Mouse (Mus musculus): ENCODE results near the gene Katnal1. TPM values are rescaled to one million over a fixed set of nuclear protein-coding genes. Genes with fewer than 3 reads are reported as not detected.

Gene Katnal1
- polyA plus RNA-seq, 1 experiment from 2014 or later, result 39.5 TPM

DNA sequence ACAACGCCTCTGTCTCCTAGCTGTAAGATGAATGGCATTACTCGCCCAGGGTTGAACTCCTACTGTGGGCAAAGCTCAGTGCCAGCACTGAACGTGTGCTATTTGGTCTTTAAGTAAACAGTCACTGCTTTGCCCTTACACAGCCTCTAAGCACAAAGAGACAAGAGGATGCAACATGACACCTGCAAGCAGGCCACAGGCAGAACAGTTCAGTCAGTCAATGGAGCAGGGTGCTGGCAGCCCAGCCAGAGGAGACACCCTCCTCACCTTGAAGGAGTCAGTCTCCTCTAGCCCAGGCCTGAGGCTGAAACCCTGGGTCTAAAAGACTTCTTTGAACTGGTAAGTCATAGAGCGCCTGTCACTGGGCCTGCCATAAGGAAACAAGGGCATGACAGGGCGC lies 11.1 kb downstream of the Katnal1 start:
- no peak overlapping the region for H3K4me3 ChIP-seq (replicated peaks)
- H3K36me3 ChIP-seq, result peaks cover 56% of the 10 kb centered on the region
- no peaks in the 10 kb centered on the region for H3K9me3 ChIP-seq
- H3K4me2 ChIP-seq (replicated peaks), result no peak overlapping the region
- no peak overlapping the region for H3K27ac ChIP-seq
- 80% methylated on average over 5 of the region's 5 CpGs for WGBS
- H3K4me1 ChIP-seq (replicated peaks), result 0 out of 2 replicates have a peak, but pooled peaks cover 3% of the 10 kb centered on the region
- no peak overlapping the region for H3K9ac ChIP-seq (replicated peaks)
- no peaks in the 10 kb centered on the region for H3K27me3 ChIP-seq
- ATAC-seq, result no peak

DNA sequence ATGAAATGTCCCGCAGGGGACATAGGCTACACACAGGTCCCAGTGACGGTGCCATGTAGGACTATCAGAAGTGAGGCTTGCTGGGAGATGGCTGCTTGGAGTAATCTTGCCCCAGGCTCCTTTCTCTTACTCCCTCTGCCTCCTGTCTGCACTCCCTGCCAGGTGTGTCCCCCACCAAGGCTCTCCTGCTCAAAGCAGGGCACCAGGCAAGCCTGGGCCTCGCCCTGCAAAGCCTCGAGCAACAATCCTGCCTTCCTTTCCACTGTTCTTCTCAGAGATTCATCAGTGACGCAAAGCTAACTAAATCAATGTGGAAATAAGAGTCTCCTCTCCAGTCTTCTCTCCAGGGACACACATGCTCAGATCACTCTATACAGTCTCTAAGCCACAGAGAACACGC lies 12.3 kb downstream of the Katnal1 start:
- ATAC-seq, result no peak
- peaks cover 63% of the 10 kb centered on the region for H3K36me3 ChIP-seq

DNA sequence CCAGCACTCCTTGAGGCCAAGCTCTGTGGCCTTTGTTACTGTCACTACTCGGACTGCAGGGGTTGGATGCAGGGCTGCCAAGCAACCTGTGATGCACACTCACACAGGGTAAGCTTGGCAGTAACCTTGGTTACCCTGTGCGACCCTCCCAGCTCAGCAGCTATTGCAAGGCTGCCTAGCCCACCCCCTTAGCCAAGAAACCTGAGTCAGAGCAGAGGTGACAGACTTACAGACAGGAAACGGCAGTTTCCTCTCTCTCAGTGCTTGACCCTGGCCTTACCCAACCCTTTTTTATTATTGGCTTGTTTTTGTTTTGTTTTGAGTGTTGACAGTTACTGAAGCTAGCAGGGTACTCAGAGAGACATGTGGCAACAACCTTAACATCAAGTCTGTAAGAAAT lies 16.9 kb downstream of the Katnal1 start:
- Histone ChIP-seq H3K27me3 (no peaks in the 10 kb centered on the region), H3K9ac (replicated peaks) (no peak overlapping the region), H3K4me1 (replicated peaks) (peaks cover 21% of the 10 kb centered on the region), H3K9me3 (no peaks in the 10 kb centered on the region), H3K27ac (no peak overlapping the region), H3K4me3 (replicated peaks) (no peak overlapping the region), H3K4me2 (replicated peaks) (no peak overlapping the region), H3K36me3 (peaks cover 51% of the 10 kb centered on the region)
- ATAC-seq, result no peak
- WGBS, result 63% methylated on average over 3 of the region's 3 CpGs

More for the DNA sequence above, 12.3 kb downstream of the Katnal1 start:
- Histone ChIP-seq H3K27ac (no peak overlapping the region), H3K4me2 (replicated peaks) (no peak overlapping the region), H3K4me3 (replicated peaks) (no peak overlapping the region), H3K4me1 (replicated peaks) (0 out of 2 replicates have a peak, but pooled peaks cover 3% of the 10 kb centered on the region), H3K9me3 (no peaks in the 10 kb centered on the region), H3K9ac (replicated peaks) (no peak overlapping the region), H3K27me3 (no peaks in the 10 kb centered on the region)
- 85% methylated on average over 6 of the region's 6 CpGs for WGBS

DNA sequence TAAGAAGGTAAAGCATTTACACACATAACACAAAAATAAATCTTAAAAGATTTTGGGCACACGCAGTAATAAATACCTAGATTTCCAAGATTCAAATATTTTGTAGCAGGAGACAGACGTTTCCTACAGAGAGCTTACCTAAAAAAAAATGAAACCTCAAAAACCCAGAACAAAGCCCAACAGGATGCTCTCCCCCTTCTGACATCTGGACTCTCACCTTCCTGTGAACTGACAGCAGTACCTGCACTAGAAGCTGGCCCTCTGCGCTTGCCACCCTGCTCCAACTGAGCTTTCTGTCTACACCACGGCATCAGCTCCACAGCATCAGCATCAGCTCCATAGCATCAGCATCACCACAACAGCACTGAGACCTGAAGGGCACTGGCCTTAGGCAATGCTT lies 19.1 kb downstream of the Katnal1 start:
- H3K4me3 ChIP-seq (replicated peaks), result no peak overlapping the region
- peaks cover 43% of the 10 kb centered on the region for H3K36me3 ChIP-seq
- H3K9ac ChIP-seq (replicated peaks), result no peak overlapping the region
- no peak overlapping the region for H3K4me2 ChIP-seq (replicated peaks)
- H3K9me3 ChIP-seq, result no peaks in the 10 kb centered on the region
- H3K4me1 ChIP-seq (replicated peaks), result peaks cover 23% of the 10 kb centered on the region
- 96% methylated on average over 4 of the region's 4 CpGs for WGBS
- ATAC-seq, result no peak
- H3K27ac ChIP-seq, result no peak overlapping the region
- H3K27me3 ChIP-seq, result no peaks in the 10 kb centered on the region

DNA sequence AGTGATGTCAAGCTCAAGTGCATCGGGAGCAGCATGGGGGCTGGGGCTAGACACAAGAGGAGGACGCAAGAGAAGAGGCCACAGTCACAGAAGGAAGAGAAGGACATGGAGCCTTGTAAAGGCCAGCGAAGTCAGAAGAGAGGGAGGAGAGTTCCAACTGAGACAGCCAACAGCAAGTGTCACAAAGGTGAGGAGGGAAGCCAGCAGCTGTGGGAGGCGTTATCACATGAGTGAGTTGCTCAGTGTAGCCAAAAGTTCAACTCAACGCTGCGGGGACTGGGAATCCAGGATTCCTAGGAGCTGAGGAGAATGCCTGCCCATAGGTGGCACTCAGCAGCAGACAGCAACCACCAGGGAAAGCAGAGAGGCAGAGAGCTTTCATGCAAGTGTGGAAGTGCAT lies 19.7 kb downstream of the Katnal1 start:
- Histone ChIP-seq H3K27ac (peak overlapping the region; percentile 56; the same call in 1 of the 2 replicates), H3K36me3 (peaks cover 44% of the 10 kb centered on the region), H3K9ac (replicated peaks) (no peak overlapping the region; the same call in 1 of the 2 replicates), H3K4me2 (replicated peaks) (no peak overlapping the region), H3K9me3 (no peaks in the 10 kb centered on the region), H3K4me3 (replicated peaks) (no peak overlapping the region), H3K4me1 (replicated peaks) (peaks cover 24% of the 10 kb centered on the region), H3K27me3 (no peaks in the 10 kb centered on the region)
- peak; percentile 15; the same call in 1 of the 2 replicates for ATAC-seq
- WGBS, result 38% methylated on average over 6 of the region's 6 CpGs

DNA sequence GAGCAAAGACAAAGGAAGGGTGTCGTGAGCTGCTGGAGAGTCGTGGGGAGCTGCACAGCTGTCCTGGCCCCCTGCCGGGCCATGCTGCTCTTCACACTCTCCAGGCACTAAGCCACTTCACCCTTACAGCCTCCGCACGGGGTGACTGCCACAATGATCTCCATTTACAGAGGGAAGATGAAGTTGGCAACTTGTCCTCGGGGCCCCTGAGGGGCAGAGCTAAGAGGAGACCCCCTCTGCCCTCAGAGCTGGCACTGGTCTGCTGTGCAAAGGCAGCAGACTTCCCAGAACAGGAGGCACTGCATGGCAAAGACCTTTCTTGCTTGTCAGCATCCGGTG lies 20.1 kb downstream of the Katnal1 start:
- Histone ChIP-seq H3K36me3 (peaks cover 48% of the 10 kb centered on the region), H3K9ac (replicated peaks) (no peak overlapping the region; the same call in 1 of the 2 replicates), H3K27me3 (no peaks in the 10 kb centered on the region), H3K4me3 (replicated peaks) (no peak overlapping the region), H3K27ac (peak overlapping the region; percentile 56; the same call in 1 of the 2 replicates), H3K4me2 (replicated peaks) (no peak overlapping the region), H3K4me1 (replicated peaks) (peaks cover 24% of the 10 kb centered on the region), H3K9me3 (no peaks in the 10 kb centered on the region)
- WGBS, result 16% methylated on average over 7 of the region's 7 CpGs
- ATAC-seq, result peak; percentile 61; the same call in 1 of the 2 replicates

DNA sequence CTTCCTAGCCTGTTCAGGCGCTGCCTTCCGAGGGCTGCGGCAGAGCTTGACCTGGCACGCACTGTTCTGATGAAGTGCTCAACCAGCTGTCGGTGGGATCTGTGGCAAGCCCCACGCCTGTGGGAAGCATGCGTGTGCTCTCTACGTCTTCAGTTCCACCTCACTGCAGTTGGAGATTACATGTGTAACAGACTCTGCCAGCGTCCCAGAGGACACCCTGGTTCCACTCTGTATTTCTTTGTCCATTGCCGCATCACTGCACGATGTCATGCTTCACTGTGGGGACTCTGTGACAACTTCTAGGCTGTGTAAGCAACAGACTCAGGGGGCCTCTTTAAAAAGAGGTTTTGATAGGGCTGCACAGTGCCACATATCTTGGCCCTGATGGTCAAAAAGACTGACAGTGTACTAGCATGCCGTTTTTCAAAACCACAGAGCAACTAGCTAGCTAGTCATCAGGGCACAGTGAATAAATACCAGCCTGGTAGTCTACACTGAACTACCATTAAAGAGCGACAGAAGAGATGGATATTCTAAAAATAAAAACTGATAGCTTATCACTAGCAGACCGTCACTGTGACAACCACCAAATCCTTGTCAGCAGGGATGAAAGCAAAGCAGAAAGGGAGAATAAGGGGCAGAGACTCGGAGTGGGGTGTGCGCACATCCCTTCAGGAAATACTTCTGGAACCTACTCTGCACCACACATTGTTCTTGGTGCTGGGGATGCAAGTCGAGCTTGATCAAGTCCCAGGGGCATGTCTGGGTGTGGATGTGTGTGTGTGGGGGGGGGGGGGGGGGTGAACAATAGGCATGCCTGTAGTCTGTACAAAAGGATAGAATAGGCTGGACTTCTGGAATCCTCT lies 20.7 kb downstream of the Katnal1 start:
- no peak overlapping the region; the same call in 1 of the 2 replicates for H3K9ac ChIP-seq (replicated peaks)
- H3K27me3 ChIP-seq, result no peaks in the 10 kb centered on the region
- peak; percentile 53 for ATAC-seq
- H3K9me3 ChIP-seq, result no peaks in the 10 kb centered on the region
- peaks cover 24% of the 10 kb centered on the region for H3K4me1 ChIP-seq (replicated peaks)
- H3K36me3 ChIP-seq, result peaks cover 50% of the 10 kb centered on the region
- H3K4me3 ChIP-seq (replicated peaks), result no peak overlapping the region
- 46% methylated on average over 17 of the region's 17 CpGs for WGBS
- H3K4me2 ChIP-seq (replicated peaks), result no peak overlapping the region
- peak overlapping the region; percentile 56 for H3K27ac ChIP-seq

DNA sequence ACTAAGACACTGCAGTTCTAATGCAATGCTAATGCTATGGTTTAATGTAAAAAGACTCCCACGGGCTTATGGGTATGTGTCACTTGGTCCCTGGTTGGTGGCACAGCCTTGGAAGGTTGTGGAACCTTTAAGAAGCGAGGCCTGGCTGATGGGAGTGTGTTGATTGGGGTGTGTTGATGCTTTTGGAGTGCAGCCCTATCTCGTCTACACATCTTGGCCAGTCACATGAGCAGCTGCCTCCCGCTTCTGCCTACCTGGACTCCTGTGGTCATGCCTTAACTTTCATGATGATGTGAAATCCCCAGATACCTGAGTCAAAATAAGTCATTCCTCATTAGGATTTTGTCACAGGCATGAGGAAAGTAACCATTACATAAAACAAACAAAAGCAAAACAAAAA lies 22.8 kb downstream of the Katnal1 start:
- Histone ChIP-seq H3K4me1 (replicated peaks) (peaks cover 24% of the 10 kb centered on the region), H3K4me2 (replicated peaks) (no peak overlapping the region), H3K27ac (no peak overlapping the region), H3K9ac (replicated peaks) (no peak overlapping the region), H3K27me3 (no peaks in the 10 kb centered on the region), H3K36me3 (peaks cover 43% of the 10 kb centered on the region), H3K9me3 (no peaks in the 10 kb centered on the region), H3K4me3 (replicated peaks) (no peak overlapping the region)
- ATAC-seq, result no peak
- 86% methylated on average over 4 of the region's 4 CpGs for WGBS

DNA sequence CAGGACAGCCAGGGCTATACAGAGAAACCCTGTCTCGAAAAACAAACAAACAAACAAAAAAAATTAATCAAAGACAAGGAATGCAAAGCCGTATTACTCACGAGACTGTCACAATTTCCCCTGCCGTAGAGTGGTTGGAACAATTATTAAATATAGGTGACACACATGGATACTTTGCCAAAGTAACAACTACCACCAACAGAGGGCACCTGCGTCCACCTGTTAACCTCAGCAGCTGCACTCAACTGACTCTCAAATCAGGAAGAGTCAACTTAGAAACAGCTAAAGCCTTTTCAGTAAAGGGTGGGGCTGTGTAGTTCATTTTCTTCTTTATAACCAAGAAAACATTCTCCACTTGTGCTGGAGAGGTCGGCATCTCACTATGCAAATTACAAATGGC lies 24.3 kb downstream of the Katnal1 start:
- WGBS, result 76% methylated on average over 6 of the region's 6 CpGs
- Histone ChIP-seq H3K9ac (replicated peaks) (no peak overlapping the region), H3K4me3 (replicated peaks) (no peak overlapping the region)

DNA sequence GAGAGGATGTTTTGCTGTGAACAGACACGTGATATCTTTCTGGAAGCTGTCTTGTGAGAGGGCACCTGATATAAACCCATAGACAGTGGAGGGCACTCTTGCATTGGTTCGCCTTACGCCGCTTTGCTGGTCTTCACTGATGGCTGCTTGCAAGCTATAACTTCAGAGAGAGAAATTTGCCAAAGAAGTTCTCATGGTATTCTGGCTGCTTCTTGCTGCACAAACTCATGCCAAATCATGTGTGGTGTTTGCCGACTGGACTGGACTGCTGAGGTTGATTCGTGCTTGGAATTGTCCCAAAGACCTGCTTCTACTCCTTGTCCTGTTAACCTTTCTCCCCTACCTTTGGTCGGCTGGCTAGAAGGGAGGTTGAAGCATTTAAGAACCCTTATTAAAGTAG lies 29.8 kb downstream of the Katnal1 start:
- H3K4me2 ChIP-seq (replicated peaks), result no peak overlapping the region
- ATAC-seq, result no peak
- H3K9ac ChIP-seq (replicated peaks), result no peak overlapping the region
- WGBS, result 98% methylated on average over 7 of the region's 7 CpGs
- H3K4me1 ChIP-seq (replicated peaks), result peaks cover 27% of the 10 kb centered on the region
- no peak overlapping the region for H3K27ac ChIP-seq
- no peaks in the 10 kb centered on the region for H3K27me3 ChIP-seq
- no peaks in the 10 kb centered on the region for H3K9me3 ChIP-seq
- H3K36me3 ChIP-seq, result peaks cover 34% of the 10 kb centered on the region
- H3K4me3 ChIP-seq (replicated peaks), result no peak overlapping the region

More for the DNA sequence above, 24.3 kb downstream of the Katnal1 start:
- Histone ChIP-seq H3K27me3 (no peaks in the 10 kb centered on the region), H3K9me3 (no peaks in the 10 kb centered on the region), H3K27ac (no peak overlapping the region), H3K4me2 (replicated peaks) (no peak overlapping the region), H3K4me1 (replicated peaks) (peaks cover 24% of the 10 kb centered on the region), H3K36me3 (peaks cover 37% of the 10 kb centered on the region)
- ATAC-seq, result no peak

DNA sequence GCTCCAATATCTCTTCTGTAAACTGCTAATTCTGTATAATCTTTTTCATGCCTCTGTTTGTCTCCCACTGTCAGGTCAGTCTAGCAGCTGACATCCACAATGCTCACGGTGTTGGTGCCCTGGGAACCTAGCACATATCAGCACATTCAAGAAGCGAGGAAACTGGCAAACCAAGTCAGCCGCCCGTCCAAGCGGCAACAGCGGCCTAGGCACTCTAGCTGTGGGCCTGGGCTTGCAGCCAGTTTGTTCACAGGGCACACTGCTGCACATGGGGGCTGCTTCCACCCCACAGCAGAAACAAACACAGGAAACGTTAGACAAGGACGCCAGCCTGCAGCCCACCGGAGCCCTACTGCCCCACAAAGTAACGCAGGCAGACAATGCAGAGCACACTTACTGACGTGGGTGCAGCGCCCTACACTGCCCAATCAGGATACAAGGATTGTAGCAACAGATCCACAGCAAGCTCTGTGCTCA lies 31.1 kb downstream of the Katnal1 start:
- 0 out of 2 replicates have a peak, but pooled peaks have one; percentile 30 for ATAC-seq
- Histone ChIP-seq H3K27ac (no peak overlapping the region), H3K4me2 (replicated peaks) (no peak overlapping the region), H3K36me3 (peaks cover 32% of the 10 kb centered on the region), H3K4me3 (replicated peaks) (no peak overlapping the region), H3K9ac (replicated peaks) (no peak overlapping the region), H3K27me3 (no peaks in the 10 kb centered on the region), H3K9me3 (no peaks in the 10 kb centered on the region), H3K4me1 (replicated peaks) (peaks cover 27% of the 10 kb centered on the region)
- WGBS, result 78% methylated on average over 12 of the region's 12 CpGs

DNA sequence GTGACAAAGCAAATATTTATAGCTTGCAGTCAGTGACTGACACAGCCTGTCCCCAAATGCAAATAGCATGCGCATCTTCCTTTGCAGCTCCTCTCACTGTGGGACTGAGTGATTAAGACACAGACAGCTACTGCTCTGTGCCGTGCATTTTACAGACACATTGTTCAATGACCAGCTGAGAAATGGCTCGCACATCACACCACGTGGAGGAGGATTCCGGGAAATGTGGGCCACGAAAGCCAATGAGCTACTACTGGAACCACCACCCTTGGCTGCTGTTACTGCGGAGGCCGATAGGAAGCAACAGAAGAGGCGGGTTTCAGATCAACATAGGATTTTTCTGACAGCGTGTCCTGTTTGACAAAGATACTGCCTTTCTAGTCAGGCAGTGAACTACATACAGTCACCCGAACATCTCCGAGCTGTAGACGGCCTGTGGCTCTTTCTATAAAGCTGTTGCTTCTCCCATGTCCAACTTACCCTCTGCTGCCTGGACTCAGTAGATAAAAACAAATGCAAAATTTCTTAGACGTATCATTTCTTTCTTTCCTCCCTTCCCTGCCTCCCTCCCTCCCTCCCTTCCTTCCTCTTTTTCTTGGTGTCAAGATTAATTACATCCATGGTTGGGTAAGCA lies 31.9 kb downstream of the Katnal1 start:
- peaks cover 27% of the 10 kb centered on the region for H3K4me1 ChIP-seq (replicated peaks)
- 0 out of 2 replicates have a peak, but pooled peaks have one; percentile 45 for ATAC-seq
- peaks cover 37% of the 10 kb centered on the region for H3K36me3 ChIP-seq
- H3K4me2 ChIP-seq (replicated peaks), result no peak overlapping the region
- no peak overlapping the region for H3K9ac ChIP-seq (replicated peaks)
- 61% methylated on average over 14 of the region's 14 CpGs for WGBS
- no peaks in the 10 kb centered on the region for H3K9me3 ChIP-seq
- H3K27me3 ChIP-seq, result no peaks in the 10 kb centered on the region
- no peak overlapping the region for H3K27ac ChIP-seq
- no peak overlapping the region for H3K4me3 ChIP-seq (replicated peaks)

Data from midbrain, embryonic 13.5 days (tissue).